Mouse (Mus musculus) kidney, adult 2 months (tissue): Measurements from ENCODE around the gene Herc2.

Experiments
- CTCF ChIP-seq: fragments of 200-500 bp; conservative IDR thresholded peaks from 2 replicates; pipeline ENCODE4 v1.5.1; 2011; ENCODE audit warnings: low read depth, mild to moderate bottlenecking, control low read depth, low read length, moderate library complexity, mixed read lengths; ENCODE audit not compliant: insufficient read depth, insufficient read length
- POLR2A ChIP-seq: fragments of 200-500 bp; IDR thresholded peaks from one replicate; pipeline ENCODE4 v1.6.1; 2011; ENCODE audit warnings: low read depth, low read length, control low read depth

DNA sequence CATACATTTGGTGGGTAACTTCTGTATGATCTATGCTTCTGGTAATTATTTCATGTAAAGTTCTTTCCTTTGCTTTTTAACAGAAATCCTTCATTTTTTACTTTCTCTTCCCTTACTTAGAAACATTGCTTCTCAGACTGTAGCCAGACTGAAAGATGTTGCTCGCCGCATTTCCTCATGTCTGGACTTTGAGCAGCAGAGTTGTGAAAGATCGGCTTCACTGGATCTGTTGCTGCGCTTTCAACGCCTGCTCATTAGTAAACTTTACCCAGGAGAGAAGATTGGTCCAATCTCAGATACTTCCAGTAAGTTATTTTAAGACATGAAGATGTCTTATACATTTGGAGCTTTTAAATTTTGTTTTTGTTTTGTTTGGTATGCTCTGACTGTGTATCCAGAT is 71.4 kb downstream of the Herc2 start:
- TF ChIP-seq CTCF (no peak), POLR2A (no peak)
